Mouse (Mus musculus) hindbrain, postnatal 0 days (tissue): ENCODE results near the gene Phc2. TPM values are rescaled to one million over a fixed set of nuclear protein-coding genes. Genes with fewer than 3 reads are reported as not detected.

Experiments used
- ATAC-seq: fragments of 200-750 bp; cut with Nextera tagmentation; 2 replicates; pipeline ENCODE4 v1.8.0; 2017; ENCODE audit warnings: mild to moderate bottlenecking, moderate TSS enrichment, moderate library complexity
- DNase-seq: peaks from one replicate; pipeline ENCODE4 v3.0.0-alpha.2; 2015; ENCODE audit warnings: low spot score
- H3K27ac ChIP-seq: fragments of 300-500 bp; sonication (generic); 2 replicates; pipeline ENCODE4 v1.5.1; 2014; ENCODE audit warnings: mild to moderate bottlenecking
- H3K27me3 ChIP-seq: fragments of 300-500 bp; sonication (generic); 2 replicates; pipeline ENCODE4 v1.6.1; 2014; ENCODE audit warnings: low read length, mixed read lengths; ENCODE audit not compliant: insufficient read depth
- H3K36me3 ChIP-seq: fragments of 300-500 bp; sonication (generic); 2 replicates; pipeline ENCODE4 v1.6.1; 2014; ENCODE audit warnings: low read length, mixed read lengths; ENCODE audit not compliant: insufficient read depth
- H3K4me1 ChIP-seq: fragments of 300-500 bp; sonication (generic); 2 replicates; pipeline ENCODE4 v1.6.1; 2014; ENCODE audit warnings: antibody characterized with exemption, low read length, mixed read lengths; ENCODE audit not compliant: insufficient read depth
- H3K4me2 ChIP-seq: fragments of 300-500 bp; sonication (generic); 2 replicates; pipeline ENCODE4 v1.6.1; 2014; ENCODE audit warnings: low read depth, mild to moderate bottlenecking, low read length, moderate library complexity, mixed read lengths
- H3K4me3 ChIP-seq: fragments of 300-500 bp; sonication (generic); 2 replicates; pipeline ENCODE4 v1.5.1; 2014; ENCODE audit warnings: low read length
- H3K9ac ChIP-seq: fragments of 300-500 bp; sonication (generic); replicated peaks from 2 replicates; pipeline ENCODE4 v1.6.1; 2014; ENCODE audit warnings: mild to moderate bottlenecking, low read length, moderate library complexity, mixed read lengths
- H3K9me3 ChIP-seq: fragments of 300-500 bp; sonication (generic); 2 replicates; pipeline ENCODE4 v1.6.1; 2016; ENCODE audit warnings: low read length, mixed read lengths
- CTCF ChIP-seq: IDR thresholded peaks from 2 replicates; pipeline ENCODE4 v1.5.1; 2016; ENCODE audit warnings: antibody characterized with exemption, control low read depth, low read depth
- WGBS: fragments of 180-500 bp; shearing (Covaris S2); extraction: QIAGEN DNeasy Blood & Tissue Kit; methylation state at CpG from one replicate; pipeline ENCODE4 v1.1.7; 2014; 5-methylcytosine and 5-hydroxymethylcytosine counted together
- polyA plus RNA-seq: library from polyadenylated mRNA; unstranded; fragments of >200 nt; fragmentation: Nextera tagmentation; extraction: Ambion mirVana; gene quantifications from 2 replicates; pipeline ENCODE4 v1.2.1, GENCODE M21; 2015
- total RNA-seq: library from RNA; depleted of rRNA; stranded (reverse); fragments of >200 nt; gene quantifications from 2 replicates; pipeline ENCODE4 v1.2.3, GENCODE M21; 2014

Phc2 gene
- total and polyA plus RNA-seq, 2 experiments from 2014 or later: 50.7 to 125 TPM

DNA sequence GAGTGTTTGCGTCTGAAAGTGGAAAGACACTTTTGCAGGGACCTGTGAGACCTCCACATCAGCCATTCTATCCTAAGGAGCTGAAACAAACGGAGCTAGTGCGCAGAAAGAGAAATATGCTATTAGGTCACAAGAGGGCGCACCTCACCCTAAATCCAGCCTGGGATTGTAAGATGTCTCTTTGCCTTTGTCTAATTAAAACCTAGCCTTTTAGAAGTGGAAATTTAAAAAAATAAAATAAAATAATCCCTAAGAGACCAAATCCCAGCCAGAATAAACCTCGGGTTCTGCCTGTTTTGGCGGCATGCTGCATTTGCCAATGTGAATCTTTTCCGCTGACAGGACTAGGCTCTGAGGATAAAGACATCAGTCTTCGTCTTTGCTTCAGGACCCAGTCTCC, 41.2 kb upstream of the Phc2 start:
- DNase-seq (peak; percentile 88), ATAC-seq (no peak)
- H3K4me2 ChIP-seq: no peak overlapping the region
- H3K4me1 ChIP-seq: peaks cover 3% of the 10 kb centered on the region; the same call in 1 of the 2 replicates
- H3K4me3 ChIP-seq: no peak overlapping the region
- peak; percentile 87 for TF ChIP-seq CTCF
- H3K9ac ChIP-seq: no peak overlapping the region
- no peaks in the 10 kb centered on the region for H3K27me3 ChIP-seq
- 16% methylated on average over 8 of the region's 8 CpGs for WGBS
- no peaks in the 10 kb centered on the region for H3K36me3 ChIP-seq
- H3K27ac ChIP-seq: no peak overlapping the region
- no peaks in the 10 kb centered on the region for H3K9me3 ChIP-seq

DNA sequence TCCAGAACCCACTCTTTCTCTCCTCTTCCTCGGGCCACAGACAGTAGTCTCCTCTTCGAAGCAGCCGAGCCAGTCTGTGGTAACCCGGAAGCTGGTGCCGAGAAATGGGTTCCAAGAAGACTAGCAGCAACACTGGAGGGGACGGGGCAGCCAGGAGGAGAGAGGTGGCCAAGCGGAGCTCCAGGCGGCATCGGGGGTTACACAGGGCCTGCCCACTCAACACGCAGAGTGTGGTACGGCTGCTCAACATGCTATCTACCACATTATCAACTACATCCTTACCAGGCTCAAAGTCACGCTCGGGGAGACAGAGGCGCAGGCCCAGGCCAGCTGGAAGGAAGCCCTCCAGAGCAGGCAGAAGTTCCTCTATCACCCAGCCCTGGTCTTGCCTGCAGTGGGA, 38.7 kb upstream of the Phc2 start:
- TF ChIP-seq CTCF: no peak
- DNase-seq: no peak
- no peak for ATAC-seq
- H3K4me2 ChIP-seq: no peak overlapping the region
- no peaks in the 10 kb centered on the region for H3K27me3 ChIP-seq
- WGBS: 83% methylated on average over 14 of the region's 14 CpGs
- no peaks in the 10 kb centered on the region for H3K36me3 ChIP-seq
- no peak overlapping the region for H3K9ac ChIP-seq
- H3K9me3 ChIP-seq: no peaks in the 10 kb centered on the region
- no peak overlapping the region for H3K4me3 ChIP-seq
- H3K4me1 ChIP-seq: no peaks in the 10 kb centered on the region
- H3K27ac ChIP-seq: no peak overlapping the region

DNA sequence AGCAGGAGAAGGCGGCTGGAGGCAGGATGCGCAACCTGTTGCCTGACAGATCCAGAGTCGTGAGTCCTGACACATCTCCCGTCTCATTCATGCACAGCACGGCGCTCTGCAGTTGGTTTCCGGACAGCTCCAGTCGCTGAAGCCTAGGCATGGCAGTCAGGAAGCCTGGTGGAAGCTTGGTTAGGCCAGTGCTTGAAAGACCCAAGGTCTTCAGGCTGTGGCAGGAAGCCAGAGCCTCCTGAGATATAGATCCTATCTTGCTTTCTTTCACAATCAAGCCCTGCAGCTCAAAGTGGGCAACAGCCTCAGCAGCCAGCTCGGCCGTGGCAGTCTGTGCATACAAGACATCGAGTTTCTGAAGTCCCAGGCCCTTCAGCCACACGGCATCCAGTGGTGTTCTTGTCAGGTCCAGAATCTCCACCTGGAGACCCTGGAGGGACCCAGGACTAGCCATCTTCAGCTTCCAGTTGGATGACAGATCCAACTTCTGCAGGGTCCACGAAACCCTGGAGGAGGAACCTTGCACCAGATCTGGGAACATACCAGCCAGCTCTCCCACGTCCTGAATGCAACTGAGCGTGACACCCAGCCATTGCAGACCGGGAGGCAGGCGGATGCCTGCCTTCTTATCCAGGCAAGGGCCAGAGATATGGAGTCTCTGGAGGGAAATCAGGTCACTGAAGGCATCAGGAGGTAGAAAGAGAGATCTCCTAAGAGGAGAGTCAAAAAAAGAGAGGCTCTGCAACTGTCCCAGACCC, 37.0 kb upstream of the Phc2 start:
- Histone ChIP-seq H3K36me3 (no peaks in the 10 kb centered on the region), H3K4me2 (peak overlapping the region; percentile 5; the same call in 1 of the 2 replicates), H3K4me3 (no peak overlapping the region), H3K4me1 (no peaks in the 10 kb centered on the region), H3K27me3 (no peaks in the 10 kb centered on the region), H3K9me3 (no peaks in the 10 kb centered on the region), H3K9ac (no peak overlapping the region), H3K27ac (no peak overlapping the region)
- no peak for ATAC-seq
- no peak for DNase-seq
- WGBS: 67% methylated on average over 17 of the region's 17 CpGs
- TF ChIP-seq CTCF: no peak

DNA sequence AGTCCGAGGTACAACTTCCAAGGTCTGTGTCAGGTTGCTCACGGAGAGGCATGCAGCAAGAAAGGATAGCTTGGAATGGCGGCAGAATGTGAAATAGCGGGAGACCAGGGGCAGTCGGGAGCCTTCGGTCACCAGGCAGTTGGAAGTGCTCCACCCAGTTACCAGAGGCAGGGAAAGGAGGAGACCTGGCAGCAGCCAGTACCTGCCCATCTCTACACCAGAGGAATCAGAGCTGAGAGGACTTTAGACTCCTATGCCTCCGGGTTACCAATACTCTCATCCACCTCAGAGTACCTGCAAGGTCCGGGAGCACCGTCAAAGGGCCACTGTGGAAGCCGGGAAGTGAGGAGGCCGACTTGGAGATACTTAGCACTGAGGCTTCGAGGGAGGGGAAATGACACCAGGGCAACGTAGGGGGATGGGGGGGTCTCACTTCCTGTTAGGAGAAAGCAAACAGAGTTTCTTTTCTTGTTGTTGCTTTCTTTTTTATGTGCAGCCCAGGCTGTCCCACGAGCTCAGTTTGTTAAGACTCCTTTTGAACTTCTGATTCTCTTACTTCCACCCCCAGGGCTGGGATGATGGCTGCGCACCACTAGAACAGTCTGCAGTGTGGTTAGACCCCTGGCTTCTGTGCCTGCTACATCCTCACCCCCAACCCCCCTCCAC, 36.1 kb upstream of the Phc2 start, which contains the start of gene Tlr12:
TSS of gene Tlr12 (minus strand) at position 374 of the 666 bp plus-strand sequence.
- peak within 1 kb of the TSS; percentile 5; the same call in 1 of the 2 replicates for H3K4me2 ChIP-seq
- no peak for TF ChIP-seq CTCF
- H3K9ac ChIP-seq: no peak within 1 kb of the TSS
- DNase-seq (no peak), ATAC-seq (no peak)
- WGBS: 72% methylated on average over 15 of the region's 15 CpGs
- no peaks in the 10 kb centered on the region for H3K9me3 ChIP-seq
- H3K27me3 ChIP-seq: no peaks in the 10 kb centered on the region
- H3K36me3 ChIP-seq: no peaks in the 10 kb centered on the region
- no peak within 1 kb of the TSS for H3K27ac ChIP-seq
- H3K4me1 ChIP-seq: no peaks in the 10 kb centered on the region
- H3K4me3 ChIP-seq: no peak within 1 kb of the TSS

DNA sequence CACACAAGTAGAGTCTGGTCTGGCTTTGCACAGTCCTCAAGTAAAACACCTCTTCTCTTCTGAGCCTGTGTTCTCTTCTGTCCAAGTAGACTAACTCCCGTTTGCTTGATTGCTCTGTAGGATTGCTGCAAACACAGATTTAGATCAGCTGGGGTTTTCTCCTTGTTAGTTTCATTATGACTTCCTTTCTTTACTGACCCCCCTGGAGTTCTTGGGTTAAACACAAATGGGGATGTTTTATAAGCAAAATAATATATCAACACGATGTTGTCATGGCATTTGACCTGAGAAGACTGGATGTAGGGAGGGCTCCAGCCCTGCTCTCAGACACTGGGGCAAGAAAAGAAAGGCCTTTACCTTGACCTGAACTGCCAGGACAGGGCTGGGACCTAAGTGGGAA, 35.5 kb upstream of the Phc2 start:
- no peaks in the 10 kb centered on the region for H3K36me3 ChIP-seq
- no peak overlapping the region for H3K27ac ChIP-seq
- no peaks in the 10 kb centered on the region for H3K9me3 ChIP-seq
- no peak overlapping the region for H3K4me2 ChIP-seq
- no peak for TF ChIP-seq CTCF
- H3K4me1 ChIP-seq: no peaks in the 10 kb centered on the region
- DNase-seq (no peak), ATAC-seq (no peak)
- H3K9ac ChIP-seq: no peak overlapping the region
- 53% methylated on average over 2 of the region's 2 CpGs for WGBS
- no peaks in the 10 kb centered on the region for H3K27me3 ChIP-seq
- H3K4me3 ChIP-seq: no peak overlapping the region

DNA sequence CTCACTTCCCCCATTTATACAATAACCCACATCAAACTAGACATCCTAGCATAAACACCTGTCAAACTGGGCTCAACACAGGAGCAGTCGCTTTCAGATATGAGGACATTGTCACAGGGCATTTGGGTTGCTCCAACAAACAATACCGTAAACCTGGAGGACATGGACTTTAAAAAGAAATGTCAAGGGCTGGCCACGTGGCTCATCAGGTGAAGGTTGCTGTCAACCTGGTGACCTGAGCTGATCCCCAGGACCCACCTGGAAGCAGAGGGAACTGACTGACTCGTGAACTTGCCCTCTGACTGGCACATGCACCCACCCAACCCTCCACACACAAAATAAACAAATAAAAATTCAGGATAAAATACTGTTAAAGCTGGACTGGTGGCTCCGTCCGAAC, 33.9 kb upstream of the Phc2 start:
- Histone ChIP-seq H3K36me3 (no peaks in the 10 kb centered on the region), H3K4me3 (no peak overlapping the region), H3K27ac (no peak overlapping the region), H3K27me3 (no peaks in the 10 kb centered on the region), H3K9me3 (peaks cover 3% of the 10 kb centered on the region), H3K4me2 (no peak overlapping the region), H3K9ac (no peak overlapping the region), H3K4me1 (no peaks in the 10 kb centered on the region)
- 80% methylated on average over 6 of the region's 6 CpGs for WGBS
- no peak for ATAC-seq
- DNase-seq: no peak
- TF ChIP-seq CTCF: no peak

DNA sequence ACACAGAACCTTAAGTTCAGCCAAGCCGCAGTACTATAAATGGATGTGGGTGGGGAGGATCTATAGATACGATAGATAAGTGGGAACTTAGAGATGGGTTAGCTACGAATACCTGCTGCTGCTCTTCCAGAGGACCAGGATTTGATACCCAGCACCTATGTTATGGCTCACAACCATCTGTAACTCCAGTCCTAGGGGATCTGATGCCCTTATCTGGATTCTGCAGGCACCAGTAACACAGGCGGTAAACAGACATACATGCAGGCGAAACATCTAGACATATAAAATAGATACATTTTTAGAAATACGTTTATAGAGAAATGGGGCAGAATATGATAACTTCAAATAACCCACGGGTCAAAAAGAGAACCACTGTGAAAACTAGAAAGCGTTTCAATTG, 33.4 kb upstream of the Phc2 start:
- no peak for TF ChIP-seq CTCF
- DNase-seq: no peak
- H3K4me1 ChIP-seq: no peaks in the 10 kb centered on the region

More for the DNA sequence above, 33.4 kb upstream of the Phc2 start:
- WGBS: 92% methylated on average over 8 of the region's 8 CpGs
- no peak for ATAC-seq
- H3K4me2 ChIP-seq: no peak overlapping the region
- H3K36me3 ChIP-seq: no peaks in the 10 kb centered on the region
- peaks cover 3% of the 10 kb centered on the region for H3K9me3 ChIP-seq
- H3K9ac ChIP-seq: no peak overlapping the region
- no peak overlapping the region for H3K27ac ChIP-seq
- H3K4me3 ChIP-seq: no peak overlapping the region
- no peaks in the 10 kb centered on the region for H3K27me3 ChIP-seq
